Mouse (Mus musculus): ENCODE data around the gene Pga5.

- no peak for TF ChIP-seq EP300 (IDR thresholded peaks at IDR 0.05; ENCODE audit: insufficient read depth, low read depth, low read length)
- no peak for TF ChIP-seq CTCF (IDR thresholded peaks at IDR 0.05)
Measured at GRCm38 (mm10) chr19:10698131-10698991, 20.5 kb upstream of the Pga5 start.

All from heart, adult 2 months (tissue).